ENCODE assay signal across 22 mouse cellular contexts in genomic region chrX:140527231-140527630, GRCm38 (mm10).
A peak's percentile ranks its signal among the peaks of the same experiment; 100 is the strongest.
DNase-seq lines count a peak whose midpoint lies in the region; ATAC-seq and TF ChIP-seq lines count a peak whose summit lies in the region.
"Had no signal": no experiment of that assay in that cellular context is flagged by ENCODE, and none has a peak within 500 bp of the region (broad histone marks: within the 10 kb centered on the region; RNA-seq: fewer than 3 reads in every experiment).

No protein-coding gene starts in this region.

- H3K9ac ChIP-seq in kidney, embryonic 15.5 days = no peak overlapping the region
- H3K9ac ChIP-seq: forebrain, embryonic 13.5 days; hindbrain, embryonic 14.5 days had no signal

- no peak overlapping the region for H3K4me2 ChIP-seq in kidney, embryonic 15.5 days
- H3K4me2 ChIP-seq: forebrain, embryonic 13.5 days; heart, embryonic 11.5 days; hindbrain, embryonic 14.5 days had no signal

- H3K27ac ChIP-seq in gastrocnemius, adult 2 months = peak overlapping the region; percentile 71; the same call in 1 of the 2 replicates
- peak overlapping the region; percentile 60; the same call in 1 of the 2 replicates for H3K27ac ChIP-seq in kidney, adult 2 months (ENCODE audit: insufficient read depth, low read depth, low read length)
- no peak overlapping the region for H3K27ac ChIP-seq in kidney, embryonic 15.5 days
- H3K27ac ChIP-seq: forebrain, embryonic 10.5 days; forebrain, embryonic 13.5 days; heart, adult 2 months; hindbrain, embryonic 14.5 days; hindbrain, postnatal 0 days had no signal

- no peak for TF ChIP-seq CTCF in gastrocnemius, adult 2 months (IDR thresholded peaks at IDR 0.05)
- TF ChIP-seq CTCF in kidney, adult 2 months (conservative IDR thresholded peaks at IDR 0.05; ENCODE audit: insufficient read depth, insufficient read length, low read depth, low read length) = no peak
- TF ChIP-seq CTCF in Patski (IDR thresholded peaks at IDR 0.05) = no peak

- intact Hi-C loops in gastrocnemius, adult 2 months (cut with DNase I) = no loop called here

- TF ChIP-seq POLR2A in kidney, adult 2 months (IDR thresholded peaks at IDR 0.05; ENCODE audit: low read depth, low read length) = no peak

- CTCF ChIA-PET in Patski (lab: Charles Lee) = interaction anchor here (1.6 kb wide), 1 partner anchor 15 kb away, joined by 3 read pairs; no protein-coding TSS in a partner anchor

- ATAC-seq in kidney, embryonic 15.5 days (replicated peaks; ENCODE audit: low FRiP score) = no peak
- peak; percentile 65 for ATAC-seq in Patski
- ATAC-seq: forebrain, embryonic 13.5 days; forebrain, embryonic 16.5 days; hindbrain, postnatal 0 days had no signal

- H3K4me3 ChIP-seq in gastrocnemius, adult 2 months = no peak overlapping the region
- H3K4me3 ChIP-seq in kidney, adult 2 months (ENCODE audit: insufficient read depth, low read depth, low read length) = no peak overlapping the region
- no peak overlapping the region for H3K4me3 ChIP-seq in kidney, embryonic 15.5 days (replicated peaks)
- H3K4me3 ChIP-seq: forebrain, embryonic 10.5 days; forebrain, embryonic 13.5 days; heart, adult 2 months had no signal

- in situ Hi-C loops in Patski (cut with MboI; ENCODE audit: low pct_unique_long_range_greater_than_20kb) = no loop called here

- DNase-seq in gastrocnemius, adult 2 months = no peak
- DNase-seq in gastrocnemius, adult 8-10 months (ENCODE audit: low spot score in 2 of 2) = no peak
- DNase-seq in kidney, adult 2 months = peak; percentile 38
- peak; percentile 31 for DNase-seq in lung, postnatal 10 days
- no peak for DNase-seq in lung, postnatal 25 days (ENCODE audit: low spot score)
- DNase-seq in Patski (ENCODE audit: low read depth, low spot score) = no peak
- DNase-seq: adrenal gland, postnatal 10 days; adrenal gland, postnatal 36 days; cerebellum, adult 18-20 months; cerebellum, adult 9-10 months; cerebellum, postnatal 14 days; gastrocnemius, postnatal 25 days; heart, adult 2 months; heart, postnatal 10 days; heart, postnatal 4 days had no signal

- POLR2A ChIA-PET in Patski (lab: Charles Lee) = interaction anchor here (1.2 kb wide), 1 partner anchor 14 kb away, joined by 3 read pairs; no protein-coding TSS in a partner anchor

- 34% methylated on average over 6 of the region's 6 CpGs for WGBS in kidney, adult 2 months
- 40% methylated on average over 6 of the region's 6 CpGs for WGBS in kidney, embryonic 15.5 days

- no peaks in the 10 kb centered on the region for H3K27me3 ChIP-seq in kidney, adult 2 months (replicated peaks; ENCODE audit: control insufficient read depth, insufficient read depth, low read length)
- peaks cover 46% of the 10 kb centered on the region for H3K27me3 ChIP-seq in kidney, embryonic 15.5 days
- no peaks in the 10 kb centered on the region for H3K27me3 ChIP-seq in Patski

- H3K4me1 ChIP-seq in kidney, adult 2 months (ENCODE audit: control insufficient read depth, insufficient read depth, low read length) = peaks cover 27% of the 10 kb centered on the region
- 0 out of 2 replicates have a peak, but pooled peaks cover 4% of the 10 kb centered on the region for H3K4me1 ChIP-seq in kidney, embryonic 15.5 days
- H3K4me1 ChIP-seq: forebrain, embryonic 13.5 days had no signal

- no peaks in the 10 kb centered on the region for H3K9me3 ChIP-seq in kidney, embryonic 15.5 days (replicated peaks)
- H3K9me3 ChIP-seq: forebrain, embryonic 10.5 days; forebrain, embryonic 13.5 days had no signal

- no peaks in the 10 kb centered on the region for H3K36me3 ChIP-seq in kidney, adult 2 months (ENCODE audit: control insufficient read depth, insufficient read depth, low read length)
- H3K36me3 ChIP-seq in kidney, embryonic 15.5 days = no peaks in the 10 kb centered on the region
- H3K36me3 ChIP-seq: forebrain, embryonic 10.5 days had no signal

Comparison
In these comparisons a context has a peak if more than half of its experiments do, and no peak if none do; other contexts are left out.
1. DNase-seq: peak in kidney, adult 2 months (single experiment) and lung, postnatal 10 days (single experiment); none in gastrocnemius, adult 2 months (single experiment), gastrocnemius, adult 8-10 months (0 of 2), lung, postnatal 25 days (single experiment) and Patski (single experiment).